Mouse (Mus musculus) CH12.LX (cell line): ENCODE measurements at regions not wholly inside any gene's neighbourhood (a gene's known extent, or its start where the extent isn't known, plus 50 kb on each side); places are given as distances from the start of the nearest gene placed in this dataset.

Source experiments
- CTCF ChIP-seq, 2 experiments: IDR thresholded peaks in 1 of 2; conservative IDR thresholded peaks in 1 of 2; 2 replicates each; pipeline ENCODE4 v1.5.1; 2011 to 2012; ENCODE audit warnings: low read depth in 2 of 2, low read length in 2 of 2, improper control_type of control experiment in 1 of 2, inconsistent platforms in 1 of 2, mild to moderate bottlenecking in 1 of 2, moderate library complexity in 1 of 2
- E2F4 ChIP-seq: IDR thresholded peaks from 2 replicates; pipeline ENCODE4 v1.6.1; 2011; ENCODE audit warnings: low read depth, low read length, improper control_type of control experiment; ENCODE audit not compliant: insufficient replicate concordance
- JUN ChIP-seq: IDR thresholded peaks from 2 replicates; pipeline ENCODE4 v1.6.1; 2011; ENCODE audit warnings: low read depth, mild to moderate bottlenecking, low read length, improper control_type of control experiment, moderate library complexity; ENCODE audit not compliant: insufficient read depth
- MAZ ChIP-seq: IDR thresholded peaks from 2 replicates; pipeline ENCODE4 v1.6.1; 2012; ENCODE audit warnings: low read depth, mild to moderate bottlenecking, inconsistent platforms, low read length, improper control_type of control experiment, moderate library complexity
- POLR2A ChIP-seq: IDR thresholded peaks from 2 replicates; pipeline ENCODE4 v1.6.1; 2011; ENCODE audit warnings: low read depth, mild to moderate bottlenecking, improper control_type of control experiment, low read length
- USF1 ChIP-seq: IDR thresholded peaks from 2 replicates; pipeline ENCODE4 v1.6.1; 2014; ENCODE audit warnings: low read depth, mild to moderate bottlenecking, inconsistent platforms, low read length, improper control_type of control experiment
- ZC3H11A ChIP-seq: IDR thresholded peaks from 2 replicates; pipeline ENCODE4 v1.6.1; 2012; ENCODE audit warnings: low read depth, mild to moderate bottlenecking, inconsistent platforms, low read length, improper control_type of control experiment

DNA sequence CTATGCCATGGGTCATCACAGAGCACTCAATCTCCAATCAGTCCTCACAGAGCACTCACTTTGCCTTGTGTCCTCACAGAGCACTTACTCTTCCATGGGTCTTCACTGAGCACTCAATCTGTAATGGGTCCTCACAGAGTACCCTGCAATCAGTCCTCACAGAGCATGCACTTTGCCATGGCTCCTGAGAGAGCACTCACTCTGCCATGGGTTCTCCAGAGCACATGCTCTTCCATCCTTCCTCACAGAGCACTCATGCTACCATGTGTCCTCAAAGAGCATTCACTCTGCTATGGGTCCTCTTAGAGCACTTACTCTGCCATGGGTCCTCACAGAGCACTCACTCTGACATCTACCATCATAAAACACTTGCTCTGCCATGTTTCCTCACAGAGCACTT, 319.1 kb upstream of the Tmco5 start:
- TF ChIP-seq POLR2A (no peak), JUN (no peak), MAZ (no peak), USF1 (no peak), E2F4 (no peak), ZC3H11A (no peak), CTCF (conservative IDR thresholded peaks at IDR 0.05 in 1 of 2, IDR thresholded peaks at IDR 0.05 in 1 of 2; ENCODE audit: low read depth in 2 of 2, low read length in 2 of 2) (no peak)
